Mouse (Mus musculus): ENCODE data around the gene Kirrel3. TPM values are rescaled to one million over a fixed set of nuclear protein-coding genes. Genes with fewer than 3 reads are reported as not detected.

Kirrel3 gene
- 0.48 and 2.3 TPM in 2 replicates for polyA plus RNA-seq (2012; rRNA removed; ENCODE audit: low replicate concordance)

DNA sequence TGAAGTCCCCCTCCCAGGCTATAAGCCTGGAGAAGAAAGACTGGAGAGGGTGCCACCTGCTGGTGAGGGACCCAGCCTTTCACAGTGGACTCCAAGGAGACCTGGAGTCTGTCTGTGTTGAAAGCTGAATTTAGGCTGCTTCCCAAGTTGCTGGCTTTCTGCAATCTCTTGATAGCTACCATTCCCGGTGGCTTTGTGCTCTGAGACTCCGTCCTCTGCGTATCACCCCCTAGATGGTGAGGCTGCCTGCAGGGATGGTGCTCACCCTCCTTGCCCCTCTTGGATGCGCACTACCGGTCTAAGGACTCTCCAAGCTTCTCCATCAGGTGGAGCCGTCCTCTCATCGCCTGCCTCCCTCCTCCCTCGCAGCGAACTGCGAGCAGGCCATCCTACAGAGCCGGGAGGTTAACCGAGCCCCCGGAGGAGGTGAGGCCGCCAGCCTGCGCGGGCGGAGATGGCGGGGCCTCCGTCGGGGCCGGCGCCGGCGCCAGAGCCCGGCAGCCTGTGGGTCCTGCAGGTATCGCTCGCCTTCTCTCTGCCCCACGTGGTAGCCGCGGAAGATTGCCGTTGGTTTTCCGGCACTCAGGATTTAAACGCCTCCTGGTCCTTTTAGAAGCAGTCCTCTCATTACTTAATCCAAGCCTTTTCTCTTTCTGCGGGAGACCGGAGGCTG lies at the start of gene Kirrel3:
Gene Kirrel3 (plus strand): TSS at position 136 of the 673 bp plus-strand sequence.

